Mouse (Mus musculus): Measurements from ENCODE around the gene Notch2.

- TF ChIP-seq CTCF (conservative IDR thresholded peaks at IDR 0.05 in 1 of 2, IDR thresholded peaks at IDR 0.05 in 1 of 2; ENCODE audit: low read depth in 2 of 2, low read length in 2 of 2) (no peak), USF1 (IDR thresholded peaks at IDR 0.05; ENCODE audit: low read depth, low read length) (no peak), RAD21 (IDR thresholded peaks at IDR 0.05; ENCODE audit: low read depth, low read length) (no peak), E2F4 (IDR thresholded peaks at IDR 0.05; ENCODE audit: insufficient replicate concordance, low read depth, low read length) (no peak), TCF12 (IDR thresholded peaks at IDR 0.05; ENCODE audit: low read depth, low read length) (no peak), POLR2A (IDR thresholded peaks at IDR 0.05; ENCODE audit: low read depth, low read length) (no peak), POLR2AphosphoS2 (IDR thresholded peaks at IDR 0.05; ENCODE audit: low read depth, low read length) (no peak), MYC (IDR thresholded peaks at IDR 0.05; ENCODE audit: low read depth, low read length) (no peak), ZC3H11A (IDR thresholded peaks at IDR 0.05; ENCODE audit: low read depth, low read length) (no peak)
These were observed 40.6 kb upstream of the Notch2 start for GRCm38 (mm10) chr3:97972707-97973106.

Measured in CH12.LX (cell line).